Mouse (Mus musculus) limb, embryonic 13.5 days (tissue): ENCODE measurements at regions not wholly inside any gene's neighbourhood (a gene's known extent, or its start where the extent isn't known, plus 50 kb on each side); places are given as distances from the start of the nearest gene placed in this dataset.

Experiments
- ATAC-seq: fragments of 200-750 bp; cut with Nextera tagmentation; 2 replicates; pipeline ENCODE4 v1.8.0; 2017; ENCODE audit warnings: low read depth, moderate number of reproducible peaks, moderate TSS enrichment; ENCODE audit not compliant: low FRiP score
- H3K27ac ChIP-seq: fragments of 300-500 bp; sonication (generic); 2 replicates; pipeline ENCODE4 v1.5.1; 2015; ENCODE audit warnings: inconsistent platforms, mild to moderate bottlenecking, moderate library complexity
- H3K27me3 ChIP-seq: fragments of 300-500 bp; sonication (generic); 2 replicates; pipeline ENCODE4 v1.6.1; 2015; ENCODE audit warnings: mild to moderate bottlenecking, inconsistent platforms
- H3K36me3 ChIP-seq: fragments of 300-500 bp; sonication (generic); 2 replicates; pipeline ENCODE4 v1.6.1; 2015; ENCODE audit warnings: inconsistent platforms, mild to moderate bottlenecking, moderate library complexity
- H3K4me1 ChIP-seq: fragments of 300-500 bp; sonication (generic); 2 replicates; pipeline ENCODE4 v1.6.1; 2015; ENCODE audit warnings: inconsistent platforms
- H3K4me2 ChIP-seq: fragments of 300-500 bp; sonication (generic); replicated peaks from 2 replicates; pipeline ENCODE4 v1.6.1; 2015; ENCODE audit warnings: inconsistent platforms, mild to moderate bottlenecking, moderate library complexity
- H3K4me3 ChIP-seq: fragments of 300-500 bp; sonication (generic); 2 replicates; pipeline ENCODE4 v1.5.1; 2015; ENCODE audit warnings: moderate library complexity, mild to moderate bottlenecking, inconsistent platforms
- H3K9ac ChIP-seq: fragments of 300-500 bp; sonication (generic); 2 replicates; pipeline ENCODE4 v1.6.1; 2015; ENCODE audit warnings: mild to moderate bottlenecking, inconsistent platforms
- H3K9me3 ChIP-seq: fragments of 300-500 bp; sonication (generic); 2 replicates; pipeline ENCODE4 v1.6.1; 2016; ENCODE audit warnings: inconsistent platforms
- WGBS: fragments of 180-500 bp; shearing (Covaris S2); methylation state at CpG from one replicate; pipeline ENCODE4 v1.1.7; 2015; 5-methylcytosine and 5-hydroxymethylcytosine counted together

DNA sequence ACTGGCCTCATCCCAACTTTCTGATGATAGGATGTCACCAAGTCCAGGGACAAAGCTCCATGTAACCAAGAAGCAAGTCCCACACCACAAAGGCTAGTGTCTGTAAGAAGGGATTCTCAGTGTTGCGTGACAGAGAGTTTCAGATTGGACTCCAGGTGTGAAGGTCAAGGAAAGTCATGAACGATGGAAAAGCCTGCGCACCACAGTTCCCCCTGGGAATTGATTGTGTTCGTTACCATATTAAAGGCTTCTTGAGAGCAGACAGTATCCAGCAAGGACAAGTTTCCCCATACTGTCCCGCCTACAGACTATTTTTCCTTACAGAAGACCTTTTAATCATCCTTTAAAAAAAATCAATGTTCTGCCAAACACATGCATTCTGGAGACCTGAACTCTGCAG is 257.0 kb upstream of the Trpc7 start:
- Histone ChIP-seq H3K27me3 (no peaks in the 10 kb centered on the region), H3K27ac (no peak overlapping the region), H3K4me2 (no peak overlapping the region), H3K9me3 (no peaks in the 10 kb centered on the region), H3K36me3 (no peaks in the 10 kb centered on the region), H3K4me1 (peaks cover 18% of the 10 kb centered on the region), H3K9ac (no peak overlapping the region), H3K4me3 (no peak overlapping the region)
- ATAC-seq: no peak
- WGBS: 35% methylated on average over 5 of the region's 5 CpGs

DNA sequence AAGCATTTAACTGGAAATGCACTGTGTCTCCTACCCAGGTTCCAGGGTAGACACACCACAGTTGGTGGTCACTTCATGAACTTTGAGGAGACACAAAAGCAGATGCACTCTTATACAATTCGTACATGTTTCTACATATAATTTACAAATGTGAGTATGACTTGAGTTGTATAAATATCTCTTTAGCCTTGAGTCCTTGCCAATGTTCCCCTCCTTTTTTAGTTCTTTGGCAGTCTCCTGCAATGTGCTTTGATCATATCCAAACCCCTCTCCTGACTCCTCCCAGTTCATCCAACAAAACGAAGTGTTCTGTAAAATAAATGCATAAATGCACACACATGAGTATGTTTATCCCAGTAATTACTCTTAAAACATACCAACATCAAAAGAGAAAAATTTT is 251.8 kb upstream of the Trpc7 start:
- Histone ChIP-seq H3K9ac (no peak overlapping the region), H3K27me3 (no peaks in the 10 kb centered on the region), H3K4me2 (no peak overlapping the region), H3K27ac (no peak overlapping the region; the same call in 1 of the 2 replicates), H3K4me3 (no peak overlapping the region), H3K9me3 (no peaks in the 10 kb centered on the region), H3K36me3 (no peaks in the 10 kb centered on the region), H3K4me1 (peaks cover 21% of the 10 kb centered on the region)
- 68% methylated on average over 2 of the region's 2 CpGs for WGBS
- no peak for ATAC-seq

DNA sequence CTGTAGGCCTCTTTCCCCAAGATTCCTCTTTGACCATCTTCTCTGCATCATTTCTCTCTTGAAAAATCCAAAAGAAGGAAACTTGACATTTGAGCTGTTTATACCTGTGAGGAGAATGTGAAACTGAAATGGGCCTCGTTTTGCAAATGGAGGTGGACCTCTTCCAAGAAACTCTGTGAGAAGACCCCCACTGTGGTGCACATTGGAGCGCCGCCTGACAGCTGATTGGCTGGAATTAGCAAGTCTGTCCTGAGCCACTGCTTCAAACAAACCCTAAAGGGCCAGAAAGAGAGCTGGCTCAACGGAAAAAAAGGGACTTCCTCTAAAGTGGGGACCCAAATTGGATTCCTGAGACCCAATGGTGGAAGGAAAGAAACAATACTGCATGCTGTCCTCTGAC is 250.9 kb upstream of the Trpc7 start:
- H3K27ac ChIP-seq: peak overlapping the region; percentile 22; the same call in 1 of the 2 replicates
- WGBS: 44% methylated on average over 4 of the region's 4 CpGs
- no peak; the same call in 1 of the 2 replicates for ATAC-seq

DNA sequence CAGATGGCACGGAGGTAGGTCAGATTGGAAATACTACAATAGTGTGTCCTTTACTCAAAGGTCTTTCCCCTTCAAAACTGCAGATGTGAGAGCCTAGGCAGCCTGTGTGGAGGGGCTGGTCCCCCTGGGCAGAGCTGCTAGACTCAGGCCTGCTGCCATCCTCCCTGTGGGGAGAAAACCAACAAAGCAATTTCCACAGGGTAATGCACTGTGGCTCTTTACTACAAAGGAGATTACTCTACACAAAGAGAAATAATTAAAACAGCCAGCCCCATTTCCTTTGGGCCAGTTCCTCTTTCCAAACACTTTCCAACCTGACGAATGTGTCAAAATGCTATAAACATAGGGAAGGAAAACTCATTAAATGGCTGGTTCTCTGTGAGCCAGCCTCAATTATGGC is 250.0 kb upstream of the Trpc7 start:
- 27% methylated on average over 2 of the region's 2 CpGs for WGBS

More for the DNA sequence above, 250.9 kb upstream of the Trpc7 start:
- Histone ChIP-seq H3K9ac (no peak overlapping the region), H3K36me3 (no peaks in the 10 kb centered on the region), H3K27me3 (no peaks in the 10 kb centered on the region), H3K4me1 (peaks cover 19% of the 10 kb centered on the region), H3K4me2 (no peak overlapping the region), H3K9me3 (no peaks in the 10 kb centered on the region), H3K4me3 (no peak overlapping the region)

DNA sequence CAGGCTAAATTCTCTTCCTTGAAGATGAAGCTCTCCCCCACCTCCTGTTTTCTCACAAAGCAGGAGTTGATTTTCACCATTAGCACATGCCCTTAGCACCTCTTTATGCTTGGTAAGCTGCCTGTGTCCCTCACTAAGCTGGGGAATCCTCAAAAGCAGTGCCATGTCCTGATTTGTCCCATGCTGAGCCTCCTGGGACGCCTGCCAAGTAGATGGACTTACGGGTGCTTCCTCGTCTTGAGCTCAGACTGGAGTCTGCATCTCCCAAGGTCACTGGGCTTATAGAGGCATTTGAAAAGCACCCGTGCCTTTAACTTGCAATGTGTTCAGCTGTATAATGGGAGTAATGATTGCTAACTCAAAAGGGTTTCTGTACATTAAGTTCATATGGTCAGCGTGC is 247.1 kb upstream of the Trpc7 start:
- WGBS: 58% methylated on average over 5 of the region's 5 CpGs
- H3K27me3 ChIP-seq: no peaks in the 10 kb centered on the region
- H3K4me3 ChIP-seq: no peak overlapping the region
- peaks cover 33% of the 10 kb centered on the region for H3K4me1 ChIP-seq
- H3K9me3 ChIP-seq: no peaks in the 10 kb centered on the region
- H3K9ac ChIP-seq: no peak overlapping the region
- H3K36me3 ChIP-seq: no peaks in the 10 kb centered on the region
- no peak for ATAC-seq
- H3K27ac ChIP-seq: no peak overlapping the region
- no peak overlapping the region for H3K4me2 ChIP-seq

More for the DNA sequence above, 250.0 kb upstream of the Trpc7 start:
- Histone ChIP-seq H3K4me2 (no peak overlapping the region), H3K4me1 (peaks cover 19% of the 10 kb centered on the region), H3K36me3 (no peaks in the 10 kb centered on the region), H3K27ac (no peak overlapping the region), H3K27me3 (no peaks in the 10 kb centered on the region), H3K4me3 (no peak overlapping the region), H3K9ac (no peak overlapping the region), H3K9me3 (no peaks in the 10 kb centered on the region)
- ATAC-seq: no peak

DNA sequence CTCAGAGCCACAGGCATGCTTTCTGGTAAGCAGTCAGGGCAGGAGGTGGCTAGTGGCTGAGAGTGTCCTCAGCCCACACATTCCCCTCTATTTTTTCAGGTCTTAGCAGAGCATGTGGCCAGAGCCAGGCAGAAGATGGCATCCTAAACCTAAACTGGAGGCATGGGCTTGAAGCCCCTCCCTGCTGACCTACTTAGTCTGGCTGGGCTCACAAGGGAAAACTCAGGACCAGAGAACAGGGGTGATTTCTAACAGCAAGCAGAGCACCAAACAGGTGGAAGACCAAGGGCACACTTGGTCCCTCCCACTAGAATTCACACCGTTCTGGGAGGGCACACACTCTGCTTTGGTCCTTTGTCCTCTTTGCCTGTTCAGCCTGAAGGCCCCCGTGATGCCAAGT is 246.6 kb upstream of the Trpc7 start:
- Histone ChIP-seq H3K36me3 (no peaks in the 10 kb centered on the region), H3K4me2 (no peak overlapping the region), H3K4me3 (no peak overlapping the region), H3K9me3 (no peaks in the 10 kb centered on the region), H3K4me1 (peaks cover 33% of the 10 kb centered on the region), H3K27me3 (no peaks in the 10 kb centered on the region), H3K9ac (no peak overlapping the region), H3K27ac (no peak overlapping the region)
- 33% methylated on average over 2 of the region's 2 CpGs for WGBS
- ATAC-seq: no peak

DNA sequence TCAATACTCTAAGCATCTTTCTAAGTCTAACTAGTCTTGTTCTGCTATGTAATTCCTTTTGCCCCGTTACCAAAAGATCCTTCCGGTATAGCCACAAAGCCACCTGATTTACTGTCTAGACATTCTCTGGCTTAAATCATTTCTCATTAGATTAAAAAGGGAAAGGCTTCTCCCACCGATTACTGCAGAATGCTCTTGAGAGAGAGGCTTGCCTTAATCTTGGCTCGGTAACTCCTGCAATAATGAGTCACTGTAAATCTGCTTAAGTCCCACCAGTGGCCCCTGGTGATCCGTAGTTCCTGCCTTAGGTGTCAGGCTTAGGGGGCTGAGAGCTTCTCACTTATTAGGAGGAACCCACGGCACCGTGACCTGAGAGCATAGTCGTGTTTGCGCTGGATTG is 220.1 kb upstream of the Trpc7 start:
- Histone ChIP-seq H3K27me3 (no peaks in the 10 kb centered on the region), H3K9me3 (no peaks in the 10 kb centered on the region), H3K4me2 (no peak overlapping the region), H3K9ac (no peak overlapping the region), H3K4me1 (no peaks in the 10 kb centered on the region), H3K4me3 (no peak overlapping the region), H3K27ac (no peak overlapping the region), H3K36me3 (no peaks in the 10 kb centered on the region)
- 38% methylated on average over 9 of the region's 9 CpGs for WGBS
- no peak for ATAC-seq

DNA sequence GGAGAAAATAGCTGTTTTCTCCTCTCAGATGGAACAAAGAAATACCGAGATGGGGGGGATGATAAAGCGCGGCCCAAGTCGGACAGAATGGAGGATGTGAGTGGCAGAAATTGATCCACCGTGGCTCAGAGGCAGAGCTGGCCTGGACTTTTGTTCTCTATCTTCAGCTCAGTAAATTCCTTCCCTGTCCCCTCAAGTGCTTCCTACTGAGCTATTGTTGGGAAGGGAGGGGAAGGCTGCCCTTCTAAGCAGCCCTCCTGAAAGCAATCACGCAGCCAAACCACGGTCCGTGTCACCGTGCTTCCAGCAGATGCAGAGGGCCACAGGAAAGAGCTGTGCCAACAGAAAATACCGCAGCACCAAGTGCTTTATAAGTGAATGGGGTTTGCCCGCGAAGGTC is 212.2 kb upstream of the Trpc7 start:
- Histone ChIP-seq H3K27me3 (no peaks in the 10 kb centered on the region), H3K9ac (no peak overlapping the region), H3K36me3 (no peaks in the 10 kb centered on the region), H3K4me2 (0 out of 2 replicates have a peak overlapping the region, but pooled peaks have one; percentile 7), H3K9me3 (no peaks in the 10 kb centered on the region), H3K27ac (no peak overlapping the region; the same call in 1 of the 2 replicates), H3K4me1 (peaks cover 8% of the 10 kb centered on the region; the same call in 1 of the 2 replicates), H3K4me3 (no peak overlapping the region)
- ATAC-seq: no peak
- 21% methylated on average over 12 of the region's 12 CpGs for WGBS

DNA sequence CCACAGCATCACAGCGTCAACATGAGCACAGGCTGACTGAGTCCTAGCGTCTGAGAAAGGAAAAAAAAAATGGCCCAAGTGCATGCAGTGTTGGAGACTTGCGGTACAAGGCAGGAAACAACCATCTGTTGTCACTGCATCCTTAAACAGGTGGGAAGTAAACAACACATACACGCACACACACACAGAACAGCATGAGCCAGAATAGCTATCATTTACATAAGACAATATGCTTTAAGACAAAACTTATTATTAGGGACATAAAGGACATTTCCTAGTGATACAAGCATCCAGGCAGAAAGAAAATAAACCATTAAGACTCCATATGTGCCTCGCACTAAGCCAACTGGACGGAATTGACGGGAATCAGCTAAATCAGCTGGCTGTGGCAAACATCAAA is 203.8 kb upstream of the Trpc7 start:
- Histone ChIP-seq H3K9me3 (no peaks in the 10 kb centered on the region), H3K9ac (no peak overlapping the region), H3K27ac (no peak overlapping the region), H3K4me3 (no peak overlapping the region), H3K36me3 (no peaks in the 10 kb centered on the region), H3K4me2 (no peak overlapping the region), H3K4me1 (no peaks in the 10 kb centered on the region), H3K27me3 (no peaks in the 10 kb centered on the region)
- no peak for ATAC-seq
- 82% methylated on average over 7 of the region's 7 CpGs for WGBS

DNA sequence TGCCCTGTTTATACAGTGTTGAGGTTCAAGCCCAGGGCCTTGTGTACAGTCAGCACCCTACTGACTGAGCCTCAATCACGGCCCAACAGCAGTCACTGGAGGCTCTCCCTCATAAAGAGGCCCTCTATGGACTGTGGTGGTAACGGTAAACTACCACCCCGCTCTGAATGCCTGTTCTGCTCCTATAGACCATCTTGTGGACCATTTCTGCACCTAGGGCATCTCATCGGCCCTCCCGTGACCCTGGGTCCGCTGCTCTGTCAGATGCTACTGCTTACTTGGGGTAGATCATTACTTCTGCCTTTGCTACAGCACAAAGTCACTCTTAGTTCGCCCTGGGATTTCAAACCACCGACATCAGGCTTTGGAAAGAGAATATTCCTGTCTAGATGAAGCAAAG is 196.1 kb upstream of the Trpc7 start:
- Histone ChIP-seq H3K9ac (no peak overlapping the region), H3K4me1 (no peaks in the 10 kb centered on the region), H3K4me2 (no peak overlapping the region), H3K36me3 (no peaks in the 10 kb centered on the region), H3K9me3 (no peaks in the 10 kb centered on the region), H3K4me3 (no peak overlapping the region), H3K27me3 (no peaks in the 10 kb centered on the region), H3K27ac (no peak overlapping the region)
- 92% methylated on average over 8 of the region's 8 CpGs for WGBS
- ATAC-seq: no peak

DNA sequence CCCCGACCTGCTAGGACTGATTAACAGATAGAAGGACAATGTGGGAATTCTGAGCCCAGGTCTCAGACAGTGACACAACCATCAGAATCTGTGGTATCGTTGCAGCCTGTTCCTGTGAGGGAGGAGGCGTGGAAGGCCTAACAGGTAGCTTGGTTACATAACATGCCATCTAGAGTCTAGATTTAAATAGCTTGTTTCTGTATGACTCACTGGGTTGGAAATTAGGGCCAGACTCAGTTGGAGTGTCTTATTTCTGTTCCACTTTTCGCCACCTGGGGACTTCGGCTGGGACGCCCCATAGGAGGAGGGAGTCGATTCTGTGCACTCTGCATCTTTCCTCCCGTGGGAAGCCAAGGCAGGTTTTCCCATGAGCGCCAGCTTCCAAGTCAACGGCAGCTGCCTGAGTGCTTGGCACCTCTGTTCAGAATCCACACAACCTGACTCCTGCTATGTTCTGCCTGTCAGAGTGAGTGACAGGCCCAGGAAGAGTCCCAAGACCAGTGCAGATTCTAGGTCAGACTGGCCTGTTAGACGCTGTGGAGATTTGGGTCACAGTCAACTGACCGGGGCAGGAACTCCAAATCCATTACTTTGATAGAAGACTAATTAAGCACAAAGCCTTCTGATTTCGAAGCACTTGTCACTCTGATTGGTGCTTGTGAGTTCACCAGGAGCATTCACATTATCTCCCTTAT is 193.7 kb upstream of the Trpc7 start:
- no peaks in the 10 kb centered on the region for H3K4me1 ChIP-seq
- WGBS: 82% methylated on average over 13 of the region's 13 CpGs
- H3K4me3 ChIP-seq: no peak overlapping the region
- no peak overlapping the region for H3K4me2 ChIP-seq
- no peak for ATAC-seq
- H3K36me3 ChIP-seq: no peaks in the 10 kb centered on the region
- H3K27ac ChIP-seq: no peak overlapping the region
- no peak overlapping the region for H3K9ac ChIP-seq
- no peaks in the 10 kb centered on the region for H3K9me3 ChIP-seq
- H3K27me3 ChIP-seq: no peaks in the 10 kb centered on the region

DNA sequence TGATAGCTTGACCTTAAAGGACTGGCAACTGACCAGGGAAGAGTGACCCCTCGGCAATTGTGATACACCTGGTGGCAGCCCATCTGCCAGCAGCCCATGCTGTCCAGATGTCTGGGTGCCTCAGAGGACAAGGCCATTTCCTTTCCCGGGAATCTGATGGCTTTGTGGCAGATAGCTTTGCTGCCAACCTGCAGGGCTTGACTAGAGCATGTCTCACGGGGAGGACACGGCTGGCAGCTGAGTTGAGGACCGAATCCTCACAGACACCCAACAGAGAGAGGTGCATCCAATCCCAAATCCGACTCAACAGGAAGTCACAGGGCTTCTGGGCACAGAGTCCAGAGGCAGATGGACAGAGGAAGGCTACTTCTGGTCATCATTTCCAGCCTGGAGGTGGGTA is 192.2 kb upstream of the Trpc7 start:
- Histone ChIP-seq H3K36me3 (no peaks in the 10 kb centered on the region), H3K4me3 (no peak overlapping the region), H3K9me3 (no peaks in the 10 kb centered on the region), H3K27ac (no peak overlapping the region), H3K4me2 (no peak overlapping the region), H3K27me3 (no peaks in the 10 kb centered on the region), H3K4me1 (no peaks in the 10 kb centered on the region), H3K9ac (no peak overlapping the region)
- no peak for ATAC-seq
- WGBS: 84% methylated on average over 6 of the region's 6 CpGs

DNA sequence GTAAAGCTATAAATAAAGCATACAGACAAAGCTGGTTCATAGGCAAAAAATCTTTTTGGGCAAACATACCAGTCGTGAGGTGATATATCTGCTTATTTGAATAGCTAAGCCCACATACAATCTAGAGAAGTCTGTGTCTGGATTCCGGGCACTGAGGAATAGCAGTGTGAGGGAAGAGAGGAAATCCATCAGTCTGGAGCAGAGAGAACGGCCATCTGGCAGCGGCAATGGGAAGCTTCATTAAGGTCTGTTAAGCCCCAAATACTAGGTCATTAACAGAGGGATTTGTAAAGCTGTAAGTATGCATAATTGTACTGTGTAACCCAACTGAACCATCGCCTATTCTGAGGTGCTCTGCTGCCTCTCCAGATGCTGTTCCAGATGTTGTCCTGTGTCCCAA is 191.6 kb upstream of the Trpc7 start:
- WGBS: 53% methylated on average over 5 of the region's 5 CpGs
- no peaks in the 10 kb centered on the region for H3K36me3 ChIP-seq
- H3K27ac ChIP-seq: no peak overlapping the region
- no peak overlapping the region for H3K4me3 ChIP-seq
- H3K4me2 ChIP-seq: no peak overlapping the region
- no peak for ATAC-seq
- no peaks in the 10 kb centered on the region for H3K9me3 ChIP-seq
- no peaks in the 10 kb centered on the region for H3K27me3 ChIP-seq
- H3K9ac ChIP-seq: no peak overlapping the region
- H3K4me1 ChIP-seq: no peaks in the 10 kb centered on the region
